Mouse (Mus musculus) intestine, embryonic 14.5 days (tissue): ENCODE measurements at regions not wholly inside any gene's neighbourhood (a gene's known extent, or its start where the extent isn't known, plus 50 kb on each side); places are given as distances from the start of the nearest gene placed in this dataset.

Source experiments
- ATAC-seq: fragments of 200-750 bp; cut with Nextera tagmentation; replicated peaks from 2 replicates; pipeline ENCODE4 v1.8.0; 2017; ENCODE audit warnings: low read depth, moderate number of reproducible peaks, moderate TSS enrichment, moderate library complexity; ENCODE audit not compliant: low FRiP score, low TSS enrichment
- DNase-seq: peaks from one replicate; pipeline ENCODE4 v3.0.0-alpha.2; 2018; ENCODE audit warnings: low spot score
- H3K27ac ChIP-seq: fragments of 300-500 bp; sonication (generic); 2 replicates; pipeline ENCODE4 v1.5.1; 2014; ENCODE audit warnings: low read depth, mild to moderate bottlenecking, control low read depth
- H3K27me3 ChIP-seq: fragments of 300-500 bp; sonication (generic); replicated peaks from 2 replicates; pipeline ENCODE4 v1.6.1; 2014; ENCODE audit warnings: low read length, control low read depth; ENCODE audit not compliant: control insufficient read depth, insufficient read depth
- H3K36me3 ChIP-seq: fragments of 300-500 bp; sonication (generic); 2 replicates; pipeline ENCODE4 v1.6.1; 2014; ENCODE audit warnings: low read length, control low read depth; ENCODE audit not compliant: control insufficient read depth, insufficient read depth
- H3K4me1 ChIP-seq: fragments of 300-500 bp; sonication (generic); replicated peaks from 2 replicates; pipeline ENCODE4 v1.6.1; 2014; ENCODE audit warnings: low read length, control low read depth, mixed read lengths; ENCODE audit not compliant: control insufficient read depth, insufficient read depth
- H3K4me2 ChIP-seq: fragments of 300-500 bp; sonication (generic); 2 replicates; pipeline ENCODE4 v1.6.1; 2014; ENCODE audit warnings: low read length
- H3K4me3 ChIP-seq: fragments of 300-500 bp; sonication (generic); 2 replicates; pipeline ENCODE4 v1.5.1; 2014; ENCODE audit warnings: low read depth, low read length, control low read depth, mixed read lengths
- H3K9ac ChIP-seq: fragments of 300-500 bp; sonication (generic); 2 replicates; pipeline ENCODE4 v1.6.1; 2014; ENCODE audit warnings: mild to moderate bottlenecking, low read length
- H3K9me3 ChIP-seq: fragments of 300-500 bp; sonication (generic); 2 replicates; pipeline ENCODE4 v1.6.1; 2016; ENCODE audit warnings: low read length, control low read depth; ENCODE audit not compliant: control insufficient read depth
- WGBS: fragments of 180-500 bp; shearing (Covaris S2); extraction: QIAGEN DNeasy Blood & Tissue Kit; methylation state at CpG from one replicate; pipeline ENCODE4 v1.1.7; 2014; 5-methylcytosine and 5-hydroxymethylcytosine counted together

DNA sequence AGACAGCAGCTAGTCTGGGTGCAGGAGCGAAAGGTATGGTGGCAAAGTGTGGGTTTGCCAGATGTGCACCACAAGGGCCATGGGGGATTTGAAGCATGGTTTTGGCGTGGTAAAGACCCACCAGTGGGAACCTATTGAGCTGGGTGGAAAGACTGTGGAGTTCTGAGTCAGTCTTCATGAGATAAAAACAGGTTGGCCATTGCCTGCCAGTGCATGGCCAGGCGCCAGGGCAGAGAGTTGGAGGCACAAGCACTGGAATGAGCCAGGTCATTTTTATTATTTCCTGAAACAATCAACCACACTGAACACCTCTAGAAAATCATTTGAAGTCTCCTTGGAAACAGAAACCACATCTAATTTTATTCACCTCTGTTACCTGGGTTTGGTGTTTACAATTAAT is 744.9 kb downstream of the Gsdmc2 start:
- Histone ChIP-seq H3K36me3 (no peaks in the 10 kb centered on the region), H3K4me1 (no peaks in the 10 kb centered on the region), H3K4me3 (no peak overlapping the region), H3K9me3 (no peaks in the 10 kb centered on the region), H3K9ac (no peak overlapping the region), H3K27ac (no peak overlapping the region), H3K4me2 (no peak overlapping the region), H3K27me3 (no peaks in the 10 kb centered on the region)
- ATAC-seq: no peak
- no peak for DNase-seq
- 89% methylated on average over 3 of the region's 3 CpGs for WGBS

- no peak overlapping the region for H3K27ac ChIP-seq
- DNase-seq (no peak), ATAC-seq (no peak)
- H3K36me3 ChIP-seq: no peaks in the 10 kb centered on the region
- no peak overlapping the region for H3K9ac ChIP-seq
- H3K4me2 ChIP-seq: no peak overlapping the region
- no peaks in the 10 kb centered on the region for H3K9me3 ChIP-seq
- H3K4me3 ChIP-seq: no peak overlapping the region
- no peaks in the 10 kb centered on the region for H3K4me1 ChIP-seq
- H3K27me3 ChIP-seq: no peaks in the 10 kb centered on the region
Measured at GRCm38 (mm10) chr15:63081972-63082371, 763.0 kb downstream of the Gsdmc2 start.

GRCm38 (mm10) chr15:63079825-63080224 is 765.2 kb downstream of the Gsdmc2 start:
- ATAC-seq (no peak), DNase-seq (no peak)
- Histone ChIP-seq H3K36me3 (no peaks in the 10 kb centered on the region), H3K9me3 (no peaks in the 10 kb centered on the region), H3K9ac (no peak overlapping the region), H3K4me1 (no peaks in the 10 kb centered on the region), H3K27ac (no peak overlapping the region), H3K27me3 (no peaks in the 10 kb centered on the region), H3K4me3 (no peak overlapping the region), H3K4me2 (no peak overlapping the region)
- 69% methylated on average over 4 of the region's 4 CpGs for WGBS

- DNase-seq (no peak), ATAC-seq (no peak)
- Histone ChIP-seq H3K9ac (no peak overlapping the region), H3K4me3 (no peak overlapping the region), H3K27me3 (no peaks in the 10 kb centered on the region), H3K9me3 (no peaks in the 10 kb centered on the region), H3K4me2 (no peak overlapping the region), H3K4me1 (no peaks in the 10 kb centered on the region), H3K36me3 (no peaks in the 10 kb centered on the region), H3K27ac (no peak overlapping the region)
- WGBS: 76% methylated on average over 4 of the region's 4 CpGs
Measured at GRCm38 (mm10) chr15:63071921-63072320, 773.1 kb downstream of the Gsdmc2 start.

DNA sequence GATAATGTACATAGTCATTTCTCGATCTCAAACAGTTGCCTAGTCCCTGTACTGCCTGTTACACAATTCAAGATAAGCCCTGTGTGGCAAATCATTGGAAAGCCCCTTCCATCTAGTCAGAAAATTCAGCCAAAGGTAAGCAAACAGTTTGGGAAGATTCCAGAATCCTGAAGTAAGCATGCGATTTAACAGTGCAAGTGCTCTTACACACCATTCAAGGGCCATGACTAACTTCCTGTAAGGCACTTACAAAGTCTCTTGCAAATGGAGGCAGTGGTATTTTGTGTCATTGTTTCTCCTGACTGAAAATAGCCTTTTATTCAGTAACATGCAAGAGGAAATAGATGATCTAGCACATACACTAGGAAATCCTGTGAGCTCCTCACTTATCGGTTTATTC is 777.9 kb downstream of the Gsdmc2 start:
- no peak overlapping the region for H3K4me3 ChIP-seq
- H3K4me1 ChIP-seq: no peaks in the 10 kb centered on the region
- H3K9ac ChIP-seq: no peak overlapping the region
- H3K9me3 ChIP-seq: no peaks in the 10 kb centered on the region
- no peaks in the 10 kb centered on the region for H3K27me3 ChIP-seq
- no peak overlapping the region for H3K4me2 ChIP-seq
- no peak for DNase-seq
- H3K27ac ChIP-seq: no peak overlapping the region
- ATAC-seq: no peak
- WGBS: 77% methylated on average over 3 of the region's 3 CpGs
- no peaks in the 10 kb centered on the region for H3K36me3 ChIP-seq

- Histone ChIP-seq H3K36me3 (no peaks in the 10 kb centered on the region), H3K27me3 (no peaks in the 10 kb centered on the region), H3K9me3 (no peaks in the 10 kb centered on the region), H3K4me3 (no peak overlapping the region), H3K27ac (no peak overlapping the region), H3K9ac (no peak overlapping the region), H3K4me2 (no peak overlapping the region), H3K4me1 (no peaks in the 10 kb centered on the region)
- no peak for DNase-seq
- WGBS: 65% methylated on average over 2 of the region's 2 CpGs
- no peak for ATAC-seq
Measured at GRCm38 (mm10) chr15:63066020-63066439, 778.9 kb downstream of the Gsdmc2 start.

GRCm38 (mm10) chr15:63061891-63062290 is 783.1 kb downstream of the Gsdmc2 start:
- Histone ChIP-seq H3K27ac (no peak overlapping the region), H3K9me3 (no peaks in the 10 kb centered on the region), H3K4me1 (no peaks in the 10 kb centered on the region), H3K36me3 (no peaks in the 10 kb centered on the region), H3K4me3 (no peak overlapping the region), H3K4me2 (no peak overlapping the region), H3K27me3 (no peaks in the 10 kb centered on the region), H3K9ac (no peak overlapping the region)
- ATAC-seq: no peak
- 61% methylated on average over 3 of the region's 3 CpGs for WGBS
- DNase-seq: no peak

- Histone ChIP-seq H3K4me2 (no peak overlapping the region), H3K27me3 (no peaks in the 10 kb centered on the region), H3K9ac (no peak overlapping the region), H3K36me3 (no peaks in the 10 kb centered on the region), H3K4me3 (no peak overlapping the region), H3K9me3 (no peaks in the 10 kb centered on the region), H3K4me1 (no peaks in the 10 kb centered on the region), H3K27ac (no peak overlapping the region)
- ATAC-seq (no peak), DNase-seq (no peak)
- 84% methylated on average over 3 of the region's 3 CpGs for WGBS
Measured at GRCm38 (mm10) chr15:63060826-63061225, 784.2 kb downstream of the Gsdmc2 start.

DNA sequence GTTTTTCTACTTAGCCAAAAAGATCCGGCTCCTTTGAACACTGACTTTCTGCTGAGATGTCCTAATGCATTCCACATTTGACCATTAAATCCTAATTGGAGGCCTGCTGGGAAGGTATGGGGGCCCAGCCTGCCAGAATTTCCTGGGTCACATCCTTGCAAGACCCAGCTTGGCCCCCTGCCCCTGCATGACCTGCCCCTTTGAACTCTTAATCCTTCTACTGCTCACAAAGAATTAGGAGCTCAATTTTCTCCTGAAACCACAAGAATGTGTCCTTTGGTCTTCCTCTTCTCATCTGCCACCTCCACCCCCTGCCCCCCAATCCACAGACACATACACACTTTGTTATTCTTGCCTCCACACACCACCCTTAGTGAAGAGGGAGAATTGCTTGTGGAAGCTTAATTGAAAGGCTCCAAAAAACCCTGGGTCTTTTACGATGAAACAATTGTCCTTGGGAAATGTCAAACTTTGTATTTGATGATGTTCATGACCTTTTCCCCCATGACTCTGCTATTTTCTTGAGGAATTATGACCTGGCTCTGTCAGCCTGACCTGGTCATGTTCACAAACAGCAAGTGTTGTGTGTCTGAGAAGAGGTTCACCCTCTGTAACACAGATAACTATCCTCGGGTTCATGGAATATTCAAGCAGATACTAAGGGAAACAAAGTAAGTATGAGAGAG is 792.3 kb downstream of the Gsdmc2 start:
- 39% methylated on average over 3 of the region's 3 CpGs for WGBS
- DNase-seq: no peak

More for the DNA sequence above, 792.3 kb downstream of the Gsdmc2 start:
- H3K27ac ChIP-seq: no peak overlapping the region
- H3K4me2 ChIP-seq: no peak overlapping the region
- no peaks in the 10 kb centered on the region for H3K36me3 ChIP-seq
- H3K9me3 ChIP-seq: no peaks in the 10 kb centered on the region
- no peak overlapping the region for H3K9ac ChIP-seq
- no peaks in the 10 kb centered on the region for H3K4me1 ChIP-seq
- H3K27me3 ChIP-seq: no peaks in the 10 kb centered on the region
- H3K4me3 ChIP-seq: no peak overlapping the region
- no peak for ATAC-seq
